Mouse (Mus musculus) heart, postnatal 14 days (tissue): ENCODE results near the gene Pip5k1a. TPM values are rescaled to one million over a fixed set of nuclear protein-coding genes. Genes with fewer than 3 reads are reported as not detected.
A peak's percentile ranks its signal among the peaks of the same experiment; 100 is the strongest.
"Not testable (repeated sequence)": the region's sequence is repeated elsewhere in the genome, so short reads cannot be mapped to it uniquely, and the experiment has no call there.

Experiments
- DNase-seq, 2 experiments: peaks; one replicate each; pipeline ENCODE4 v3.0.0; 2021 to 2022
- intact Hi-C: fragments of 180-260 bp; cut with DNase I; formaldehyde crosslinking; loops from one replicate; pipeline ENCODE4 v1.15.1; 2025
- long read RNA-seq, 2 experiments: library from polyadenylated mRNA; stranded (forward); transcript quantifications; one replicate each; pipeline ENCODE4 v2.0.0; 2021
- total RNA-seq, 2 experiments: library from RNA; stranded (reverse); gene quantifications; 2 replicates each; pipeline ENCODE4 v1.2.3; 2021

Gene Pip5k1a
- total RNA-seq, result 10 to 100 TPM; 18.3 to 19.2 TPM
- long read RNA-seq, experiment 1, partial matches to known transcripts, result 0 of 3 reads
- long read RNA-seq, experiment 1, other reads (novel, unspliced or antisense), result 2 of 3 reads
- long read RNA-seq, experiment 2, partial matches to known transcripts, result 0 of 13 reads
- long read RNA-seq, experiment 2, other reads (novel, unspliced or antisense), result 13 of 13 reads

- DNase-seq, result peak; percentile 95 to 96
- intact Hi-C loops, result no loop called here
Observed at GRCm38 (mm10) chr3:95106338-95107117, at the start of gene Pip5k1a. Pip5k1a (minus strand) TSS chr3:95106930.

DNA sequence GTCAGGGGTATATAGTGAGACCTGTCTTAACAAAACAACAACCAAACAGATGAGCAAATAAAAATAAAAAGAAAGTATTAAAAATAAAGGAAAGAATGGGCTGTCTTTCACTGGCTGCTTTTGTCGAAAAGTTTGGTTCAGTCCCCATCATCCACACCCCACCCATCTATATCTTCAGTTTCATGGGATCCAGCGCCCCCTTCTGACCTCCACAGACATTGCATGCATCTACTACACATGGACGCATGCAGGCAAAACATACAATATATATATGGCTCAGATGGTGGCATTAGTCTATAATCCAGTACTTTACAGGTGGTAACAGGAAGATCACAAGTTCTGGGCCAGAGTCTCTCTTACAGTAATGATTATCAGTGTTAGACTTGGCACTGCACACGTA lies 47.1 kb upstream of the Pip5k1a start:
- intact Hi-C loops, result no loop called here
- DNase-seq, result peak in 1 of 2 experiments; percentile 49

DNA sequence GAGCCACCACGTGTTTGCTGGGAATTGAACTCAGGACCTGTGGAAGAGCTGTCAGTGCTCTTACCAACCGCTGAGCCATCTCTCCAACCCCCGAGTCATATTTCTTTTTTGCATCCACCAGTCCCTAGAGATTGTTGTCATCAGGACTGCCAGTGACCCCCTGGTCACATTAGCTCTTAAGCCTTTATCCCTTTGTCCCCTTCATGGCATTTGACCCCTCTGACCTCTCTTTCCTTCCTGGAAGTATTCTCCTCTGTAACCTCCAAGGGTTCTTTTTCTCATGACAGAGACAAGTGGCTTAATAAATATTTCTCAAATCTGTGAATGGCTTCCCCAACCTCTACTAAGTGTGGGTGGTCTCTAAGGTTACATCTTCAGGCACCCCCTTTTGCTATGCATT lies 41.2 kb upstream of the Pip5k1a start:
- DNase-seq, result no peak
- intact Hi-C loops, result loop anchor here (1.0 kb wide), 1 partner anchor 10 kb away; no protein-coding TSS in a partner anchor

DNA sequence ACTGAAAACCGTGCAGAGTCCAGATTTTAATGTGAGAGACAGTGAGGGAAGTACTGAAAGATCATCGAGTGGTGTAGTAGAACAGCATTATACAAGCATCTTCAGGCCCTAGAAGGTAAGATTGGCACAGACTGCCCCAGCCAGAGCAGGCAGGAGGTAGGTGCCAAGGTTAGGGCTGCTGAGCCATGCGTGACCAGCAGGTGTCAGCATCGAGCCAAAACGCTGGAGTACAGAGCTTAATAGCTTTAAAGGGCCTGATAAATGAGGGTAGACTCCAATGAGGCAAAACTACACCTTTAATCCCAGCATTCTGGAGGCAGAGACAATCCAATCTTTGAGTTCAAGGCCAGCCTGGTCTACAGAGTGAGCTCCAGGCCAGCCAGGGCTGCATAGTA lies 35.9 kb upstream of the Pip5k1a start:
- peak; percentile 89 to 94 for DNase-seq
- intact Hi-C loops, result loop anchor here (1.0 to 5.0 kb wide), 3 partner anchors 32 to 120 kb away; partner anchors contain the start of gene Gabpb2

- intact Hi-C loops, result loop anchor here (1.0 to 5.0 kb wide), 2 partner anchors 75 to 120 kb away; partner anchors contain the start of gene Gabpb2
- DNase-seq, result peak in 1 of 2 experiments; percentile 34
Observed at GRCm38 (mm10) chr3:95141952-95142616, 35.4 kb upstream of the Pip5k1a start, which contains the start of gene Tnfaip8l2. Tnfaip8l2 (minus strand) TSS chr3:95142360.

- no peak for DNase-seq
- intact Hi-C loops, result loop anchor here (5.0 kb wide), 1 partner anchor 76 kb away; the partner anchor contains the start of gene Gabpb2
Observed at GRCm38 (mm10) chr3:95141474-95141873, 34.7 kb upstream of the Pip5k1a start.

DNA sequence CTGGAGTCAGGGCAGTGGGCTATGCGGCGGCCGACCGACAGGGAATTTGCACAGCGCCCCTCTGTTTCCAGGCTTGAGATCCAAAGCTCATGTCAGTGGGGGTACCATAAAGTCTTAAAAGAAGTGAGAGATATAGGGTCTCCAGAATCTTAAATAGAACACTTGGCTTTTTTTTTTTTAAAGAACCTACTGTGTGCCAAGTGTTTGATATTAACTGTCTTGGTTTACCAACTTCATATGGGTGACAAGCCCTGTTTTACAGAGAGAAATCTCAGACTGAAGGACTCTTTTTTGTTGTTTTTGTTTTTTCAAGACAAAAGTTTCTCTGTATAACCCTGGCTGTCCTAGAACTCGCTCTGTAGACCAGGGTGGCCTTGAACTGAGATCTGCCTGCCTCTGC lies 34.1 kb upstream of the Pip5k1a start:
- DNase-seq, result no peak
- intact Hi-C loops, result loop anchor here (5.0 kb wide), 1 partner anchor 77 kb away; the partner anchor contains the start of gene Gabpb2

DNA sequence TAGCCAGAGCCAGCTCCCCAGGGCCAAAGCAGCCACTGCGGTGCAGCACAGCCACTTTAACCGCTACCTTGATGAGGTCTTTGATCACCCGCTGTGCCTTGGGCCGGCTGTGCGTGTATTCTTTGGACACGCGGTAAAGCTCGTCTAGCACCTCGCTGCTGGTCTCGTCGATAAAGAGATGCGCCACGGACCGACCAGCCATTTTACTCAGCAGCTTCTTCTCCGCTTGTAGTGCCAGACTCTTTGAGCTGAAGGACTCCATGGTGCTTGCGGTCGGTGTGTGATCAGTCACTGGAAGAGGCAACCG lies 33.5 kb upstream of the Pip5k1a start:
- intact Hi-C loops, result loop anchor here (5.0 kb wide), 1 partner anchor 77 kb away; the partner anchor contains the start of gene Gabpb2
- no peak for DNase-seq

DNA sequence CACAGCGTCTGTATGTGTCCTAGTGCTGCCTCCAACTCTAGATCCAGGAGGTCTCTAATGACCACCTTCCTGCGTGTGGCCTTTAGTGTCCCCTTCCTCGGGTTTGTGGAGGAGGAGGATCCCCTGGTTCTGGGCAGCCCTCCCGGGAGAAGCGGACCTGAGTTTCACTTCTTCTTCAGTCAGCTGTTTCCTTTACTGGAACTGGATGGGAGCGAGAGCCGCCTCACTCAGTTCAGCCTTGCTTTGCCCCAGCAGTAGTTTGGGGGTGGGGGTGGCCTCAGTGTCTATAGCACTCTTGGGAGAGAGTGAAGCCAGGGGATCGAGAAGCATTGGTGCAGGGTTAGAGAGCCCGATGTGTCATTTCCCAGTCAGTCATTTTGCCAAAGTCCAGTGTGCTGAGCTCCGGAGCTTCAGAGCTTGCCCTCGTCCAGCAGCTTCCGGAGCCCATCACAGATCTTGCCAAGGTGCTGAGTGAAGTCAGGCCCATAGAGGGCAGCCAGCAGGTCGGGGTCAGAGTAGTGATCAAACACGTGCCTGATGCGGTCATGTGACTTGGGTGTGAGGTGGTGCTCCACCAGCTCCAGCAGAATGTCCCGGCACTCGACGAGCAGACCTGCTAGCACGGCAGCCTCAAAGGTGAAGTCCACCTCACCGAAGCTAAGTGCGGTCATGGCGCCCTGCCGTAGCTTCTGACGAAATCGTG lies 33.0 kb upstream of the Pip5k1a start:
- intact Hi-C loops, result loop anchor here (5.0 kb wide), 1 partner anchor 78 kb away; the partner anchor contains the start of gene Gabpb2
- no peak for DNase-seq

DNA sequence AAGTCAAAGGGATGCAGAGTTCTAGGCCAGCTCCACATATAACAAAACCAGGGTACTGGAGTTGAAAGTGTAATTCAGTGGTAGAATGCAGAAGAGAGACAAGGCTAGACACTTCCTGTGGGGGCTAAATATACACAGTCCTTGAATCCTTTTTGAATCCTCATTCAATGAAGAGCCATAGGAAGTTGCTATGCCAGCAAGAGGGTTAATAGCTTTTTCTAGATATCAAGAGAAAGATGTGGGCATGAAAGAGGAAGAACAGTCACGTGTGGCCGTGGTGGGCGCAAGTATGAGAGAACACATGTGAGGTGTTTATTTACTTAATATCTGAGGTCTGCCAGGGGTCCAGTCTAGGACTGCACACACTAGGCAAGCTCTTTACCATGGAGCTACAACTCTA lies 29.6 kb upstream of the Pip5k1a start:
- DNase-seq, result no peak
- intact Hi-C loops, result no loop called here

DNA sequence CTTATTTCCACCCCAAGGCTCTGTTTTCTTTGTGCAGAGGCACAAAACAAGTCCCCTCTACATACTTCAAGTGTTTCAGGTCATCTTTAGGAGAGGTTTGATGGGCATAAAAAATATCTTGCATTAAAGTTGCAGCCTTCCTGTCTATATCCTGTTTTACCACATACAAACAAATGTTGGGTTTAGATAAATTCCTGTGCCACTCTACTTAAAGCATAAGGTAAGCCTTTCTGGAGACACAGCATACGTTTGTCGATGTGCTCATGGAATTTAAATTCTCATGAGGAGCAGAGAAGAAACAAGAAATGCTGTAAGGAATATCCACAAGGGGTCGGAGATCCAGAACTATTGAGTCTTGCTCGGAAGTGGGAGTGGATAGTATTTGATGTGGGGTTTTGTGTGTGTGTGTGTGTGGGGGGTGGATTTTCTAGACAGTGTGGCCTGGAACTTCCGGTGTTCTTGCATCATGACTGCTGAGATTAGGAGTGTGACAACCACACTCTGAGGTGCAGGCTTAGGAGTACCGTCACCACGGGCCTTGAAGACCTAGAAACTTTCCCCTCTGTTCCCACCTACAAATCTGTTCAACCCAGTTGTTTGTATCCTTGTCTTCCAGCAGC lies 28.8 kb upstream of the Pip5k1a start:
- intact Hi-C loops, result no loop called here
- DNase-seq, result no peak

GRCm38 (mm10) chr3:95135023-95135422 lies 28.3 kb upstream of the Pip5k1a start:
- DNase-seq, result peak; percentile 46 to 57

DNA sequence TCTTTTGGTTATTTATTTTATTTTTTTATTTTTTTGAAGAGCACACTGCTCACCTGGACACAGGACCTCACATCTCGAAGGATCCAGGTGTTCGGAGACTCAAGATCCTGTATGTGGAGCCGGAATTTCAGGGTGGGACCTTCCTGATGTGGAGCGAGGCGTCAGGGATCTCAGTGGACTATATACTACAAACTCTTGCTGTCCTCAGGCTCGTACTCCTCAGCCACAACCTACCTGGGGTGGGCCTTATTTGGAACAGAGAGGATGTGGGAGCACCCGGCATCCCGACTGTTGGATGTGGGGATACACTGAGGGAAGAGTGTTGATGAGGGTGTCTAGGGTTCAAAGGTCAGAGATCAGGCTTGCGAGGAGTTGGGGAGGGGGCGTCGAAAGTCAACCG lies 27.4 kb upstream of the Pip5k1a start:
- DNase-seq, intact Hi-C loops: not testable (repeated sequence)

More at GRCm38 (mm10) chr3:95135023-95135422, 28.3 kb upstream of the Pip5k1a start:
- intact Hi-C loops, result no loop called here

DNA sequence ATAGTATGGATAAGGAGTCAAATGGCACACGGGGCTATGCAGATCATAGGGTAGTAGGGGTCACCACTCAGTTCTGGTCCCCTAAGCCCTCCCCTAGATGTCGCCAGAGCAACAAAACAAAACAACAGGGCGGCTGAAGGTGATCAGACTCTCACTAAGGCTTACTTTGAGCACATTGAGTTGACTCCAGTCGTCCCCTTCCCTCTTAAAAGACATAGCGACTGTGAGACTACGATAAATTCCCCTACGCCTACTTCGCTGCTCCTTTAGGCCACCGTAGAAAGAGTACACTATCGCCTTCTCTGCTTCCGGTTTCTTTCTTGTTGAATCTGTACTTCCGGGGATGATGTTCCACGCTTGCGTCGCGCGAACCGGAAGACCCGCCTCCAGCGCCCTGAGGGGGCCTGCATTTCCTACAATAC lies 27.0 kb upstream of the Pip5k1a start, which contains the start of the genes Scnm1 and Lysmd1:
Gene Scnm1, minus strand, starts transcription at position 332 of the 422 bp plus-strand sequence.
Gene Lysmd1, plus strand, starts transcription at position 409 of the 422 bp plus-strand sequence.
- intact Hi-C loops, result no loop called here
- peak; percentile 89 for DNase-seq

DNA sequence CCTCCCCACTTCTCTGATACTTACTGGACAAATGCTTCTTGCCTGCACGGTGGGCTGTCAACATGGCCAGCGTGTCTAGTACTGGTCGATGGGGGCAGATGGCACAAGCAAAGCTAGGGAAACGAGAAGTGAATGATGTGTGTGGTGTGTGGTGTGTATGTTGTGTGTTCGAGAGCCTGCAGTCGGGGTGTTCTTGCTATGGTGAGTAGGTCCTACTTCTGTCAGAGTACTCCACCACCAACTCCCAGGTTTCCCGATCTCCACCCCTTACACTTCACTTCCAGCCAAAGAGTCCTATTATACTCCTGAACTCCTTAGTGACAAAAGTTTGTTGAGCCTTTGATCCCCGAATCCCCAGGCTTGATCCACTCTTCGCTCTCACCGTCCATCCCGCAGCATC lies 26.4 kb upstream of the Pip5k1a start:
- intact Hi-C loops, result no loop called here
- no peak for DNase-seq

- DNase-seq, intact Hi-C loops: not testable (repeated sequence)
Observed at GRCm38 (mm10) chr3:95132389-95132788, 25.7 kb upstream of the Pip5k1a start.

- intact Hi-C loops, result no loop called here
- no peak for DNase-seq
Observed at GRCm38 (mm10) chr3:95130081-95130480, 23.4 kb upstream of the Pip5k1a start.

- intact Hi-C loops, result no loop called here
- peak; percentile 37 to 68 for DNase-seq
Observed at GRCm38 (mm10) chr3:95129226-95129651, 22.5 kb upstream of the Pip5k1a start.

DNA sequence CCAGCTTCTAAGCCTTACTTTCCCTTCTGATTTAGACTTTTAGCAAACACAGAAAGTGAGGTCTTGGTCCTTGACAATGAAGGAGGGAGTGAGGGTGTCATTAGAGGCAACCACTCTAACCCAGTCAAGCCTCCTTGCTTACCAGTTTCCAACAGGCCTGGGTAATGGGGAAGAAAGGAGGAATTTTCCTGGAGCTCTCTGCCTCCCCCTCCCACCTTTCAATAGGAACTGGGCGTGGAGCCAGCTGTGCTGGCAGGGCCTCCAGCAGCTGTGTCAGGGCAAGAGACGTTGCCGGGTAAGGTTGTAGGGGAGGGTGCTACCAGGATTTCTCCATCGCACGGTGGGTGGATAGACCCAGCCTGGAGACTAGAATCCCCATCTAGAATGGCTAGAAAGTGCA lies 18.2 kb upstream of the Pip5k1a start:
- intact Hi-C loops, result no loop called here
- peak; percentile 57 to 75 for DNase-seq

DNA sequence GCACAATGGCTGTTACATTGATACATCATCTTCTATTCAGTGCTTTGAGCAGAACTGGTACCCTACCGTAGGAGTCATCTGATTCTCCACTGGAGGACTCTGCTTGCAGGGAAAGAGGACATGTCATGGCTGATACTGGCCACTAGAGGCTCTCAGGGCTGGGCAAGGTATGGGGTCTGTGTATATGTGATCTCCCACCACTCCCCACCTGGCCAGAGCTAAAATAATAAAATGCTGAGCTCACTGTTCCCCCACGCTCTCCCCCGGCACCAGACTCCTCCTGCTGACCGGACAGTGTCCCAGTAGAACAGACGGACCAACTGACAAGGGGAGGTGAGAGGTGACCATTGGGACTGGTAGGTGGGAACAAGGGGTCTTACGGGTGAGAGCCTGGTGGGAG lies 17.5 kb upstream of the Pip5k1a start, which contains the start of gene Tmod4:
Gene Tmod4, plus strand, starts transcription at position 231 of the 400 bp plus-strand sequence.
- no peak for DNase-seq
- intact Hi-C loops, result no loop called here
